Mouse (Mus musculus) lung, adult 10 weeks (tissue): ENCODE measurements around the gene Celf3. TPM values are rescaled to one million over a fixed set of nuclear protein-coding genes. Genes with fewer than 3 reads are reported as not detected.

Experiments used
- polyA plus RNA-seq: library from polyadenylated mRNA; stranded (reverse); fragments of 350-450 nt; fragmentation: Illumina TruSeq; extraction: RNeasy Lipid Tissue Mini Kit (QIAGEN cat#74804); gene quantifications from one replicate; pipeline ENCODE4 v1.2.3, GENCODE M21; 2014; ENCODE audit warnings: low read depth, low replicate concordance; ENCODE audit not compliant: insufficient read depth

The Celf3 gene
- 0.17 TPM for polyA plus RNA-seq

DNA sequence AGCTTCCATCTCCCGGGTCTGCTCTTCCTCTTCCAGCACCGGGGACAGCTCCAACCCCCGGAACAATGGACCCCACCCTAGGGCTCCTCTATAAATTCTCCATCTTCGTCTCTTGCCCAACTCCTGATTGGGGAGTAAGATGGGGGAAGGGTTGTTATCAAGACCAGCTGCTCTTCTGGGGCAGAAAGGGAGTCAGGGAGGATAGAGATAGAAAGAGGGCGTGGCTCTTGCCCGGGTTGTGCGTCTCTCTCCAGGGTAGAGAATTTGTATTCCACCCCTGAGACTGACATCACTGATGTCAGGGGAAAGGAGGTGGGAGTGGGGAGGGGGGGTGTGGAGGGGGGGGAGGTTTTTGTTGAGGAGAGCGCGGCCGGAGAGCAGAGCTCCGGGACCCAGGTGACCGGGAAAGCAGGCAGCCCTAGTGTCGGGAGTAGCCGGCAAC lies at the start of gene Celf3:
Gene Celf3, plus strand, starts transcription at position 315 of the 442 bp plus-strand sequence.

DNA sequence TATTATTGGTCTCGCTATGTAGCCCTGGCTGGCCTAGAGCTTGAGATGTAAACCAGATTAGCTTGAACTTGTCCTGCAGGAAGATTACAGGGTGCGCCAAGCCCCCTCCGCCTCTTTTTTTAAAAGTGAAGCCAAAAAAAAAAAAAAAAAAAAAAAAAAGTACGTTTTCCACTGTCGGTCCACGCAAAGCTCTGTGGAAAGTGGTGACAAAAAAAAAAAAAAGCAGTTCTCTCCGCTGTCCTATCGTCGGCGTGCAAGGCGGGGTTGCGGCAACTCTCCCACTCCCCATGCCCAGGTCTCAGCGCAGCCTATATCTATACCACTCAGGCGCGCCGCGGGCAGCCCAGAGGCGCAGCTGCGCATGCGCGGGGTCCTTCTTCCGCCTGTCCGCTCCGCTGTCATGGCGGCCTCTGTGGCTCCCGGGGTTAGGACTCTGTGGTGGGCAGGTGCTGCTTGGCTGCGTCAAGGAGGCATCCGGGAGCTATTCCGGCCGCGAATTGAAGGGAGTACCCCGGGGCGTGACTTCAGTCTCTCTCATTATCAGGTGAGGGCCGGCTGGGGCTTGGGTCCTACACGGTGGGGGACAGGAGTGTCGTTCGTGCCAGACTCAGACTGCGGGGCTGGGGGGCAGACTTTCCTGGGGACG lies 35.0 kb upstream of the Celf3 start, which contains the start of gene Mrpl9:
Gene Mrpl9, plus strand, starts transcription at position 368 of the 646 bp plus-strand sequence.

GRCm38 (mm10) chr3:94443597-94443964 lies 34.5 kb upstream of the Celf3 start, which contains the start of gene Oaz3:
Oaz3 (minus strand) TSS chr3:94443915.

DNA sequence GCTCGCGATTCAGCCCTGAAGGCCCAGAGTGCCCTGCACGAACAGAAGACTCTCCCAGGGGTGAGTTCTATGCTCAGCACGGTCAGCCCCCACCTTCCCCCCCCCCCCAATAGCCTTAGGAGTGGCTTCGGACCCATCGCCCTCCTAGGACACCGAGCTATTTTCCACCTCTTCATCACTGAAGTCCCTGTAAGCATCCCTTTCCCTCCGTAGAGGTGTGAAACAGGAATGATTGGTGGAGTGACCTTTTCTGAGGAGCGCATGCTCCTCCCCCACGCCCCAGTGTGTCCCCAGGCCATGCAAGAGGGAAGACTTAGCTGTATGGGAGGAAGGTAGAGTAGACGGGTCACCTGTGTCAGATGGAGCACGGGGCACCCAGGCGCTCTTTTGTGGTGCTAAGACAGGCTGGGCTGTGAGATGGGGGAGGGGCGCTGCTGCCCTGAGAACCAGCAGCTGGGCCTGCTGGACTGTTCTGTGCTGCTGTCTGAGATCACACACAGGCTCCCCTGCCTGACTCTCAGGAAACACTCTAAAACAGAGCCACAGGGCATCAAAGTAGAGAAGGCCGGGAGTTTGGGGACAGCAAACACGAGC lies 2.3 kb downstream of the Celf3 start, which contains the start of gene Riiad1:
Gene Riiad1, minus strand, starts transcription at position 51 of the 594 bp plus-strand sequence.

Other genes starting within 250 kb of the Celf3 start
- gene Gm4778, start 214.3 kb upstream of the Celf3 start, polyA plus RNA-seq: not detected
- gene Them4, start 168.2 kb upstream of the Celf3 start, polyA plus RNA-seq: 7.1 TPM
- gene Them5, start 136.2 kb upstream of the Celf3 start, polyA plus RNA-seq: 0.32 TPM
- not detected for gene C2cd4d, start 115.9 kb upstream of the Celf3 start, polyA plus RNA-seq
- gene Rorc, start 105.5 kb upstream of the Celf3 start, polyA plus RNA-seq: 8.8 TPM
- 0.06 TPM for gene Lingo4, start 79.8 kb upstream of the Celf3 start, polyA plus RNA-seq
- 2.7 TPM for gene Tdrkh, start 65.0 kb upstream of the Celf3 start, polyA plus RNA-seq
- gene Mrpl9, start 35.0 kb upstream of the Celf3 start, polyA plus RNA-seq: 42.6 TPM
- not detected for gene Oaz3, start 34.4 kb upstream of the Celf3 start, polyA plus RNA-seq
- gene Riiad1, start 2.0 kb downstream of the Celf3 start, polyA plus RNA-seq: 31.7 TPM
- gene Snx27, start 104.4 kb downstream of the Celf3 start, polyA plus RNA-seq: 10.9 TPM
- not detected for gene Gm10972, start 164.8 kb downstream of the Celf3 start, polyA plus RNA-seq
- gene Tuft1, start 180.6 kb downstream of the Celf3 start, polyA plus RNA-seq: 18.9 TPM
- gene Selenbp2, start 215.3 kb downstream of the Celf3 start, polyA plus RNA-seq: 5.0 TPM